Mouse (Mus musculus): ENCODE measurements around the gene Kpna3.

The Kpna3 gene

DNA sequence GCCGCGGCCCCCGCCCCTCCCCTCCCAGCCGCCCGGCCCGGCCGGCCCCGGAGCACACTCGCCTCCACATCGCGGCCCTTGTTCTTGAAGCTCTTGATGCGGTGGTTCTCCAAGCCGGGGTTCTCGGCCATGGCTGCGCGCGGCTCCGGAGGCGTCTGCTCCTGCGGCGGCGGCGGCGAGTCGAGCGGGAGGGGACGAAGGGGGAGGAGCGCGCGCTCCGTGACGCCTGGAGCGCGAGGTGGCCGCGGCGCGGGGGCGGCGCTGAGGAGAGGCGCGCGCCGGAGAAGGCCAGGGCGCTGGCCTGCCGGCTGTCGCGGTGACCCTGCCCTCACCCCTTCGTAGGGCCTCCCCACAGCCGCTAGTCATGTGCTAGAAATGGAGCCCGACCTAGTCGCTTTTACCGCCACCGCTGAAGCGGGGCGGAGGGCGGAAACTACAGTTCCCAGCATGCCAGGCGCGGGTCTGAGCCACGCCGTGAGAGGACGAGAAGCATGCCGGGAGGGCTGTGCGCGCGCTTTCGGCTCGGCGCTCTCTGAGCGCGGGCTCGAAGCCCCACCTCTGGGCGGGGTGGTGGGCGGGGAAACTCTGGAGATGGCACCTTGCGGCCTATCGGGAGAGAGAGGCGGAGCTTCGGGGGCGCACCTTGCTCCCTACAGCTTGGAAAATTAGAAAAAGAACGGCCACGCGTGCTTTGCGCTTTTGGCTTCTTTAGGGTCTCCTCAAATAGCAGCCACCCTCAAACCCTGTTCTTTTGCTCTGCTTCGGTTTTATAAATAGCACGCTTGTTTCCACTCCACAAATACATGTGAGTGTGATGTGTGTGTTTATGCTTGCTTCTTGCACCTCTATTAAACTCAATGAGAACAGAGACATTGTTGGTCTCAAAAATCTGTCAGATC lies at the start of gene Kpna3:
TSS of gene Kpna3 (minus strand) at position 214 of the 899 bp plus-strand sequence.
- DNase-seq (ENCODE audit: low read depth, low spot score), result peak; percentile 97

DNA sequence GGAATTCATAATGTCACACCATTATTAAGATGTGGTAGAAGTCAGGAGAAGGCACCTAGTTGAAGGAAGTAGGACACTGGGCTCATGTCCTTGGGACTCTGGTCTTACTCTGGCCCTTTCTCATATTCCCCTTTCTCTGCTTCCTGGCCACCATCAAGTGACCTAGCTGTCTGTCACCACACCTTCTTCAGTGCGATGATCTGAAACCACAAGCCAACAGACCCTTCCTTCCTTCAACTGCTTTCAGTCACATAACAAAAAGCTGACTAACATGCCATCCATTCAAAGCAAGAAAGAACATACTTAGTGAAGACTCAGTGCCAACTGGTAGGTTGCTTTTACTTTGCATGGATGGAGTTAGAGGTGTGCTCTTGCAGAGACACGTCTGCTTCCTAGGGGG lies 20.7 kb upstream of the Kpna3 start:
- DNase-seq (ENCODE audit: low read depth, low spot score), result no peak

DNA sequence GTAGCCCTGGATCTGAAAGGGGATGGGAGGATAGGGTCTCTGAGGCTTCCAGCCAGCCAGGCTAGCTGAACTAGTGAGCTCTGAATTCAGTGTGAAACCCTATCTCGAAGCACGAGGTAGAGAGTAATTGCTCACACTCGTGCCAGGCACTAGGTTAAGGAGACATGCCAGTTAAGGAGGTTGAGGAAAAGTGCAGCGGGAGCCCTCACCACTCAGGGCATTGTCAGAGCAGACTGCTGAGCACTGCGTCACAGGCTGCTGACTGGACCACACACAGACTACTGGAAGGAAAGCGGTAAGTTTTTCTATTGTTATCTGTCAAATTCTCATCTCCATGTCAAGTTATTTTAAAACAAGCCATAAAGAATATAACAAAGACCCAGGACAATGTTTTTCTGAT lies 17.8 kb upstream of the Kpna3 start:
- DNase-seq (ENCODE audit: low read depth, low spot score), result no peak

DNA sequence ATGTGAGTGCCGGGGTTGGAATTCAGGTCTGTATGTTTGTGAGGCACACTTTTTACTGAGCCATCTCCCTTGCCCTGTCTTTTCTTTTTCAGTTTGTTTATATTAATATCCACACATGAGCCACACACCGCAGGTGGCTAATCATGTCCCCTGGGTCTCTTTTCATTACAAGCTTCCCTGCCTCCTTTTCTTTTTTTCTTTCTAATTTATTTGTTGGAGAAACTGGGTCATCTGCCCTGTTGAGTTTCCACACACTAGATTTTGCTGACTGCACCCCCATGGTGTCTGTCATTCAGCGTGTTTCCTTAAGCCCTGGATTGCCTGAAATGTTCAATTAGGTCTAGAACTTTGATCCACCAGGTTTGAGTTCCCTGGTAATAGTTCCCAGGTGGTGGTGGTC lies 15.9 kb upstream of the Kpna3 start:
- no peak for DNase-seq (ENCODE audit: low read depth, low spot score)

DNA sequence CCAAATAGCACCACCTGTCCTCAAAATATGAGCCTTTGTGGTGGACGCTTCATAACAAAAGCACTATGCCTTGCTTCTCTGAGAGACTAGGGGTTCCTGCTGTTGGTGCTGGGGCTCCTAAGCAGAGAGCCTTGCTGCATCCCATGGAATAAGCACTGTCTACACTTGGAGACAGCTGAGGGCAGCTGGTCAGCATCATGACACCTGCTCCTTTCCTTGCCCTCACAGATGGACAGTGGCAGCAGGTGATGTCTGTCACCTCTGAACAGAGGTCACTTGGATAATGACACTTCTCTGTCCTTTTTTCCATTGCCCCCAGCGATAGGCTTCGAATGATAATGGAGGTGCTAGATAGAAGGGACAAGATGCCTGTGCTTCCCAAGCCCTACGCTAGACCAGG lies 13.4 kb upstream of the Kpna3 start:
- no peak for DNase-seq (ENCODE audit: low read depth, low spot score)

DNA sequence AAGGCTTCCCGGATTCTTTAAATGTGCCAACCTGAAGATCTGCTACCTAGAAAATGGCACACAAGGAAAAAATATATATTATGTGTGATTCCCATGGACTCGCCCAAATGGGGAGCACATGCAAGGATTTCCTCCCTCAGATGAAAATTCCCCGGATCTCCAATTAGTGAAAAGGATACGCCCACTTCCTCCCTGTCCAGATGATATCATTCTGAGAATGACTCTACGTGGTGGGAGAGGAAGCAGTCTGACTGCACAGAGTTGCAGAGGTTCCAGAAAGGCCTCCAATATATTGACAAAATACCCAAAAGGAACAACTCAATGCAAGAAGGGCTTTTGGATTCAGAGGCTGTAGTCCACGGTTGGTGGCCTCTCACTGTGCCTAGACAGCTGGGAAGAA lies 12.8 kb upstream of the Kpna3 start:
- DNase-seq (ENCODE audit: low read depth, low spot score), result no peak

DNA sequence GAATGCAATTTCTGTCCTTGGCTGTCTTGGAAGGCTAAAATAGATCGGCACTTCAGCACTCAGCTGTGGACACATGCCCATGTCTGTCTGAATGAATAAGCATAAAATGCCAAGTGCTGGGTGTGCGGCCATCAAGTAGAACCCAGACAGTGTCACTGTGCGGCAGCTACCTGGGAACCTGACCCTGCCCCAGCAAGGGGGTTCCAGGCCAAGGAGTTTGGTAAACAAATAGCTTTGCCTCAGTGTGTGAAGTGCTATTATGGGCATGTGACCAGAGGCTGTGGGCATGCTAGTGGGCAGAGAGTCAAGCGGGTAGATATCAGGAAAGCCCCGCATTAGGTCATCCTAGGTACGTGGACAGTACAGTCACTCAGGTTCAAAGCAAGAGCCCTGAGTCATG lies 8.1 kb upstream of the Kpna3 start:
- DNase-seq (ENCODE audit: low read depth, low spot score), result no peak

DNA sequence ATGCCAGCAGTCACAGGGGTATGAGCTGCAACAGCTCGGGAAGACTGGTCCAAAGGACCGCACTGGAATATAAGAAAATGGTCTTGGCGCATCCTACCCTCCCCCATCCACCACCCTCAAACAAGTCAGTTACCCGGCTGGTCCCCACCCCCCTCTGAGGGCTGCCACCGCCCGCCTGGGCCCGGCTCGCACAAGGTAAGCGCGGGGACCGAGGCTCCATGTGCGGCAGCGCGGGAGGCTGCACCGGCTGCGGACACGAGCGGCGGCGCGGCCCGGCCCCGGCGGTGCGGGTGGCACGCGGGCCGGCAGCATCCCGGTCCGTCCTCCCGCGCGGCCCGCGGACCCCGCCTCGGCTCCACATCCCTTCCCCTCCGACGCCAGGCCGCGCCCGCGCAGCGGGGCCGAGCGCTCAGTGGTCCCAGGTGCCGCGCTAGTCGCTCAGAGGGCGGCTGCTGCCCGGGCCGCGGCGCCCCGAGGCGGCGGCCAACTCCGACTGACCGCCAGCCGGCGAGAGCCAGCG lies 473 bp downstream of the Kpna3 start:
- peak; percentile 77 for DNase-seq (ENCODE audit: low read depth, low spot score)

DNA sequence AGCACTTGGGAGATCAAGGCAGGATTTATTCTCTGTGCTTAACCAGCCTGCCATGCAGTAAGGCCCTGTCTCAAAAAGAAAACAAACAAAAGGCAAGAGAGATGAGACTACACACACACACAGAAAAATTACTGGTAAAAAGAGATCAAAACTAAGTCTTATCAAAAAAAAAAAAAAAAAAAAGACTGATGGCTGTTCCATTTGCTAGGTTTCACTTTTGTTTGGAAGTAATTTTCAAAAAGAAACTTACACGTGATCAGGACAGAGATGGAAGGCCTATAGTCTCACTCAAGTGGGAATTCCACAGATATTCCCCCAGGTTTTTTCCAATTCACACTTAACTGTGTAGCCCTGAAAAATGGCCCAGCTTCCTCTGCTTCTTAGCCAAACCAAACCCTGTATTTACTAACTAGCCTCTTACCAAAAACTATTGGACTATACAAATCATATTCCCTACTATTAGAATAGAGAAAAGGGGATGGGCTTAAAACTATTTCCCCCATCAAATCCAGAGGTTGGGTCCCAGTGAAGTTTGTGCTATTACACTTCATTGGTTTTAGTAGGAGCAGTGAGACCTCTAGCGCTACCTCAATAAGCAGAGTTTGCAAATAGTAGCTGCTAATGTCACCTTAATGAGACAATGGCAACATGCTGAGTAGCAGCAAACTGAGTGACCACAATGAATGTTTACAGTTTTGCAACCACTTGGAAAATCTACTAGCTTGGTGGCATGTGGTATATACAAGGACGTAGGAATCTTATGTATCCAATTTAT lies 1.3 kb downstream of the Kpna3 start:
- no peak for DNase-seq (ENCODE audit: low read depth, low spot score)

DNA sequence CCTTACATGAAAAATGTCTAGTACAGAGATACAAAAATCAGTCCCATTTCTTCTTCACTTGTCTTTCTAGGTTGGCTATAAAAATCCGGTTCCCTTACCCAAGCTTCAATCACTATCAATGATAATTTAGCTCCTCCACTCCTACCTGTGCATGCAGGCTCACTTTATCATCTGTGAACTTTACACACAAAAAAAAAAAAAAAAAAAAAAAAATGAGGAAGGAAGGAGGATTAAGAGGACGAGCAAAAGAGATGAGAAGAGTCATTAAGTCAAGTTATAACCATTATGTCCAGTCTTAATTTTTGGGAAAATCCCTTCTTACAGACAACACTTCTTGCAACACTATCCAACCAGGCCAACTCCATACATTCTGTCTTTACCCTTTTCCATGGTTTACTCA lies 2.8 kb downstream of the Kpna3 start:
- no peak for DNase-seq (ENCODE audit: low read depth, low spot score)

DNA sequence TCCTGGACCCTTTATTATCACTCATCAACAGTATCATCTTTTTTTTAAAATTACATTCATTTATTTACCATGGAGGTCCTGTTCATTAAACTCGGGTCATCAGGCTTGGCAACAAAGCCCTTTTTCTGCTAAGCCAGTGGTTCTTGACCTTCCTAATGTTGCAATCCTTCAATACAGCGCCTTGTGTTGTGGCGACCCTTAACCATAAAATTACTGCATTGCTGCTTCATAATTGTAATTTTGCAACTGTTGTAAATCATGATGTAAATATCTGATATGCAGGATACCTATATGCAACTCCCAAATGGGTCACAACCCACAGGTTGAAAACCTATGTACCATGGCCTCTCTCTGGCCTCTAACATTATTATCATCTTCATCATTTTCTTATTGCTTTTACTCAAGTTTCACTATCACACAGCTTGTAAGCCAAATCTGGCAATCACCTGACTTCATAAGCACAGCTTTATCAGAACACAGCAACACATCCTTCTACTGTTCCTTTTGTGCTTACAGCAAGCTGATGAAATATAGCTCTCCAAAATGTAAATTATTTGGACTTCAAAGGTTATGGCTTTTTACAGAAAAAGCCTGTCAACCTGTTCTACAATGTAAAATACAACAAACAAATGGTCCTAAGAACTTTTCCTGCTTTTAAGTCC lies 11.4 kb downstream of the Kpna3 start:
- DNase-seq (ENCODE audit: low read depth, low spot score), result no peak

DNA sequence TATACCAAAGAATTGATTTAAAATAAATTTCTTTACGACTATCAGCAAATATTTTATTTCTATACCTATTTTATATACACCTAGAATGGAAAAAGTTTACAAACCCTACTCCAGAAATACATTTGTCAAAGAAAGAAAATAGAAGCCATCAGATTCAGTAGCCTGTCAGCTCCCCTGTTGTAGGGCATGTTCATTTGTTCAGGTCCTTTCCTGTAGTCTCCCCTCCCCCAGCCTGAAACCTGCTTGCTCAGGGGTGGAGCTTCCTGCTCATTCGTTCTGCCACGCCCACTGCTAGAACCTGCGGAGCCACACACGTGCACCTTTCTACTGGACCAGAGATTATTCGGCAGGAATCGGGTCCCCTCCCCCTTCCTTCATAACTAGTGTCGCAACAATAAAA lies 12.6 kb downstream of the Kpna3 start:
- DNase-seq (ENCODE audit: low read depth, low spot score), result peak; percentile 68

DNA sequence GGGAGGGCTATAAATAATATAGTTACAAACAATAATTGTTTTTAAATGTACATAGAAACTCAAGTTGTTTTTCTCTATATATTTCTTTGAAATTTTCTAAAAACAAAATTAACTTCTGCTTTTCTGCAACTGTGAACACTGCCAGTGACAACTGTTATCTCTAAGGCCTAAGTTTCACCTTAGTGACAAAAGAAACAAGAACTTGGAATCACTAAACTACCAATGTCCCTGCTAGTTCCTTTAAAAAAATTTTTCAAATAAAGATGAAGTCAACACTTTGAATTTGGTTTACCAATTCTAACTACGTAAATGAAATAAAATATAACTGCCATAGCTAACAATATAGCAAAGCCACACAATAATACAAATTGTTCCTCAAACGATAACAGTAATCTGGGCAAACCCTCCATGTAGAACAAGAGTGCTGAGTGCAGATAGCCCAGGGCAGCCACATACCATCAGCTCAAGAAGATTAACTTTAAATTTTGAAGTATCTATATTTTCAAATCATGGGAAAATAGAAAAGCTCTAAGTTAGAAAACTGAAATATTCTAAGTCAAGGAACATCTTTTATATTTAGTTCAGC lies 14.5 kb downstream of the Kpna3 start:
- no peak for DNase-seq (ENCODE audit: low read depth, low spot score)

DNA sequence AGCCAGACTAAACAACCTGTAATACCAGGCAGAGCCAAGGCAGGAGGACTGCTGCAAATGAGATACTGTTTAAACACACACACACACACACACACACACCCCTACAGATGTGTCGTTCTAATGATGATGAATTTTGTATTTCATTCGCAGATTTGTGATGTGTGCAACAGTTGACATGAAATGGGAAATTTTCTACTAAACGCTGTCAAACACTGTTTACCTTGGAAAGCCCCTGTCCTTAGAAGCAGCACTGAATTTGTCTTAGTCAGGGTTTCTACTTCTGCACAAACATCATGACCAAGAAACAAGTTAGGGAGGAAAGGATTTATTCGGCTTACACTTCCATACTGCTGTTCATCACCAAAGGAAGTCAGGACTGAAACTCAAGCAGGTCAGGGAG lies 24.0 kb downstream of the Kpna3 start:
- no peak for DNase-seq (ENCODE audit: low read depth, low spot score)

DNA sequence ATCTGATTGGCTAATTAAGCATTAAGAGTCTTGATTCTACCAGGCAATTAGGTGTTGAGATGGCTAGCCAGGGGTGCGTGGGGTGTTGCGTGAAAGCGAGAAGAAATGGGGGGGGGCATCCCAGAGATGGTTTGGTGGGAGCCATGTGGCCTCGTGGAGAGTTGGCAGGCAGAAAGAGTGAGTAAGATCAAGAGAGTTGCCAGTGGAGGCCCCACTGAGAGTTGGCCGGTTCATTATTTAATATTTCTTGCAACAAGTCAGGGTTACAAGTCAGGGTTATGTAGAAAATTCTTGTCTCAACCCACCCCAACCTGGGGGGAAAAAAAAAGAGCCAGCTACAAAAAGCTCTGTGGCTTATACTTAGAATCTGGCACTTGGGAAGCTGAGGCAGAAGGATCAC lies 24.4 kb downstream of the Kpna3 start:
- DNase-seq (ENCODE audit: low read depth, low spot score), result no peak

DNA sequence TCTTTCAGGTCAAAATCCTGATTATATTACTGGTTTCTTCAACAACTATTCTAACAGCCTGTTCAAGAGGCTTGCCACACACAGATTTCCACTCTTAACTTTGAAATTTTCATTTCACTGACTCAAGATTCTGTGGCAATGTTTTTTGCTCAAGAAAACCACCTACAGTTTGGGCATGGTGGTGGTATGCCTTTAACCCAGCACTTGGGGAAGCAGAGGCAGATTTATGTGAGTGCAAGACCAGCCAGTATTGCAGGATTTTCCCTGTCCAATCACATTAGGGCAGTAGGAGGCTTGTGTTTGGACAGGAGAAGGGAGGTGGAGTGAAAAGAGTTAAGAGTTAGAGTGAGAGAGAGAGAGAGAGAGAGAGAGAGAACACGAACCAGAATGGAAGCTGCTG lies 24.9 kb downstream of the Kpna3 start:
- DNase-seq (ENCODE audit: low read depth, low spot score), result no peak

DNA sequence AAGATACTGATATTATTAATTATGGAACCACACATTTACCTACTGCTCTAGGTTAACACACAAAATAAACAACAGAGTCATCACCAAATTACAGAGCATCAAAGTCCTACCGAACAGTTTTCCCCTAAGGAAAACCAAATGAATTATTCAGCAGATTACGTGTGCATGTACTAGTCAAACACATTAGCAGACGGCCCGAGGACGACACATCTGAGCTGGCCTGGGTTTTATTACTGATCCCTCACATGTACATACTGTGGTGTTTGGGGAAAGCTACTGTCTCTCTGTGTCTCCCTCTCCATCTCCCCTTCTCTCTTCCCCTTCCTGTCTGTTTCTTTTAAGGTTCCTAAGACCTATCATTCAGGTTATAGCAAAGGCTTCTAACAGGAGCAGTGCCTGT lies 25.5 kb downstream of the Kpna3 start:
- DNase-seq (ENCODE audit: low read depth, low spot score), result no peak

DNA sequence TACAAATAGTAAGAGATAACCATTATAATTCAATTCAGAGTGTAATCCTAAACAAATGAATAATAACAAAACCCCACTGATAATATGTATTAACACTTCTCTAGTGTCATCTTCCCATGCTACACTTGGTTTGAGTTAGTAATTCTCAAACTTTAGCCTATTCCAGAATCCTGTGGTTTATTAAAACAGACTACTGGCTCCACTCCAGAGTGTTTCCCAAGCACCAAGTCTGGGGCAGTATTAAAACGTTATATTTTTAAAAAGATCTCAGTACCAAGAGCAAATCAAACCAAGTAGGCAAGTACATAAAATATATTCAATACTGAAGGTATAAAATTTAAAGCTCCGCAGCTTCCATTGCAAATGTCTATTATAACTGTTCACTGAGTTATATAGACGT lies 26.0 kb downstream of the Kpna3 start:
- no peak for DNase-seq (ENCODE audit: low read depth, low spot score)

DNA sequence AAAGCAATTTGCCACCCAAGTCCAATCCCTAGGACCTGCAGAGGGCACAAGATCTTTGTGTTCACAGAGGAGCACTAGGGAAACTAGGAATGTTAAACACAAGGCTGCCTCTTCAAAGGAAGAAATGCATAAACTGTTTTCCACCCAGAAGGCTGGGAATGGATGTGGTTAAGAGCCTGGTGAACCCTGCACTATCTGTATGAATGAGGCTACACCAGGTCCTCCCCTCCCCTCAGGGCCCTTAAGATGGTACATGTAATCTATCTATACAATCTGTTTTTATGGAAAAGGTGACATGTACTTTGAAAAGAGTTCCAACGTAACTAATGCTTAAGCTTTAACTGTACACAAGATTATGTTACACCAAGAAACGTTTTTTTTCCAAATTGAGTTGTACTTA lies 29.7 kb downstream of the Kpna3 start:
- no peak for DNase-seq (ENCODE audit: low read depth, low spot score)

DNA sequence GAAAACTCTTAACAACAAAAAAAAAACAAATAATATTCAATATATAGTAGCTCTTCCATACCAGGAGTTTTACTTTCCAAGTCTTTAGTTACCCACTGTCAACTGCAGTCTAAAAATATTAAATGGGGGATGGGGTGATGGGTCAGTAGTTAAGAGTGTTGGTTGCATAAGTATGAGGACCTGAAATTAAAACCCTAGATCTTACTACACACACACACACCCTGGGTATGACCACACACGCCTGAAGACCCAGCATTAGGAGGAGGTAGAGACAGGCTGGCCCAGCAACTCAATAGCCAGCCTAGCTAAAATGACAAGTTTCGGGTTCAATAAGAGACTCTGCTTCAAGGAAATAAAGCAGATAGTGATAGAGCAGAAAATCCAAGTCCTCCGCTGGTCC lies 32.6 kb downstream of the Kpna3 start:
- no peak for DNase-seq (ENCODE audit: low read depth, low spot score)

DNA sequence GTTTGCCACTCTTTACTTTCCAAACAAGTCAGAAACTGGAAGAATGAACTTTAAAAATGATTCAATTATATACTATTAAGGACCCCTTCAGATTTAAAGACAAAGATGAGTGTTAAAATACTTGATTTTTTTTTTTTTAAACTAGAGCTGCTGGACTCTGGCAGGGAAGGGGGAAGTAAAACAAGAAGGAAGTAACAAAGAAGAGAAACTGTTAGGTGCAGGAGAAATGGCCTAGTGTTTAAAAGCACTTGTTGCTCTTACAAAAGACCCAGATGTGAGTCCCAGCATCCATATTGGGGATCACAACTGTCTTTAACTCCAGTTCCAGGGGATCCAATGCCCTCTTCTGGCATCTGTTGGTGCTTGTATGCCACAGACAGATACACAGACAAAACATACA lies 33.9 kb downstream of the Kpna3 start:
- DNase-seq (ENCODE audit: low read depth, low spot score), result no peak

DNA sequence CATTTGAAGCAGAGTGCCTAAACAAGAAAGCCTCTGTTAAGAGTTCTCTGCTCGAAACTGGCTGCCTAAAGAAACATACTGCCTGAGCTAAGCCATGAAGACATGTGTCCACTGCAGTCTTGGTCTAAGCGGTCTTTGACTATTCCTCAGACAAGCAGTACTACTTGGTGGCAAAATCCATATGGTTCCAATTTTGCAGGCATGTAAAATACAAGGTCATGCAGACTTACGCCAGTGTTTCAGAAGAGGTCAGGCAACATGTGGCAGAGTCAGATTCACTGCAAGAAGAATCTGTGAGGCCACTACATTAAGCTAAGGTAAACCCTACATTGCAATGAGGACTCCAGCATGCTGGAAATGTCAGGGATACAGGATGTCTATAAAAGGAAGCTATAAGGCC lies 34.7 kb downstream of the Kpna3 start:
- DNase-seq (ENCODE audit: low read depth, low spot score), result no peak

All from R1 (cell line).